Mouse (Mus musculus): ENCODE measurements around the gene Esrrg.

Gene Esrrg

GRCm38 (mm10) chr1:188000189-188000588, 391.6 kb downstream of the Esrrg start:
- no peak for DNase-seq (ENCODE audit: low spot score)

- no peak for DNase-seq (ENCODE audit: low spot score)
Observed at GRCm38 (mm10) chr1:188006820-188007491, 398.4 kb downstream of the Esrrg start.

GRCm38 (mm10) chr1:188008476-188008875, 399.9 kb downstream of the Esrrg start:
- no peak for DNase-seq (ENCODE audit: low spot score)

- DNase-seq (ENCODE audit: low spot score), result no peak
Observed at GRCm38 (mm10) chr1:188009868-188010267, 401.3 kb downstream of the Esrrg start.

- DNase-seq (ENCODE audit: low spot score), result no peak
Observed at GRCm38 (mm10) chr1:188010860-188011259, 402.3 kb downstream of the Esrrg start.

GRCm38 (mm10) chr1:188014411-188014810, 405.8 kb downstream of the Esrrg start:
- DNase-seq (ENCODE audit: low spot score), result no peak

GRCm38 (mm10) chr1:188017956-188018862, 409.6 kb downstream of the Esrrg start:
- no peak for DNase-seq (ENCODE audit: low spot score)

GRCm38 (mm10) chr1:188029205-188029604, 420.6 kb downstream of the Esrrg start:
- DNase-seq (ENCODE audit: low spot score), result no peak

- no peak for DNase-seq (ENCODE audit: low spot score)
Observed at GRCm38 (mm10) chr1:188030116-188030515, 421.5 kb downstream of the Esrrg start.

- DNase-seq (ENCODE audit: low spot score), result no peak
Observed at GRCm38 (mm10) chr1:188031276-188031675, 422.7 kb downstream of the Esrrg start.

- DNase-seq (ENCODE audit: low spot score), result no peak
Observed at GRCm38 (mm10) chr1:188035957-188036356, 427.4 kb downstream of the Esrrg start.

GRCm38 (mm10) chr1:188046691-188047121, 438.1 kb downstream of the Esrrg start:
- DNase-seq (ENCODE audit: low spot score), result no peak

- DNase-seq (ENCODE audit: low spot score), result no peak
Observed at GRCm38 (mm10) chr1:188047148-188047547, 438.6 kb downstream of the Esrrg start.

- DNase-seq (ENCODE audit: low spot score), result no peak
Observed at GRCm38 (mm10) chr1:188055888-188056287, 447.3 kb downstream of the Esrrg start.

- DNase-seq (ENCODE audit: low spot score), result no peak
Observed at GRCm38 (mm10) chr1:188057892-188058291, 449.3 kb downstream of the Esrrg start.

GRCm38 (mm10) chr1:188059006-188059405, 450.4 kb downstream of the Esrrg start:
- no peak for DNase-seq (ENCODE audit: low spot score)

GRCm38 (mm10) chr1:188060493-188060892, 451.9 kb downstream of the Esrrg start:
- DNase-seq (ENCODE audit: low spot score), result no peak

- no peak for DNase-seq (ENCODE audit: low spot score)
Observed at GRCm38 (mm10) chr1:188068833-188069232, 460.2 kb downstream of the Esrrg start.

- no peak for DNase-seq (ENCODE audit: low spot score)
Observed at GRCm38 (mm10) chr1:188069849-188070248, 461.3 kb downstream of the Esrrg start.

GRCm38 (mm10) chr1:188077561-188078195, 469.1 kb downstream of the Esrrg start:
- no peak for DNase-seq (ENCODE audit: low spot score)

- DNase-seq (ENCODE audit: low spot score), result no peak
Observed at GRCm38 (mm10) chr1:188080261-188080875, 471.8 kb downstream of the Esrrg start.
